Comparison of ENCODE assay signal across 30 mouse cellular contexts in genomic region chr5:17848267-17848666, GRCm38 (mm10). TPM values are rescaled to one million over a fixed set of nuclear protein-coding genes. Genes with fewer than 3 reads are reported as not detected.
DNase-seq lines count a peak whose midpoint lies in the region; ATAC-seq and TF ChIP-seq lines count a peak whose summit lies in the region.
"Had no signal": no experiment of that assay in that cellular context is flagged by ENCODE, and none has a peak within 500 bp of the region (broad histone marks: within the 10 kb centered on the region; RNA-seq: fewer than 3 reads in every experiment).

No protein-coding gene starts in this region.

- intact Hi-C loops in heart, adult 2 months (cut with DNase I): no loop called here
- intact Hi-C loops in heart, postnatal 36 days (cut with DNase I): loop anchor here (5.0 kb wide), 1 partner anchor 34 kb away; no protein-coding TSS in a partner anchor
- intact Hi-C loops in heart, postnatal 14 days (cut with DNase I): no loop called here

- H3K27me3 ChIP-seq in heart, adult 2 months (ENCODE audit: control insufficient read depth, insufficient read depth, low read length): no peaks in the 10 kb centered on the region
- no peaks in the 10 kb centered on the region for H3K27me3 ChIP-seq in heart, embryonic 16.5 days (ENCODE audit: control insufficient read depth, insufficient read depth, low read length)
- H3K27me3 ChIP-seq in lung, postnatal 0 days (replicated peaks; ENCODE audit: insufficient read depth, low read length): no peaks in the 10 kb centered on the region
- H3K27me3 ChIP-seq: forebrain, embryonic 13.5 days; hindbrain, embryonic 15.5 days; limb, embryonic 13.5 days; liver, embryonic 12.5 days; megakaryocyte, embryonic 14.5 days; midbrain, embryonic 12.5 days; neural tube, embryonic 12.5 days; Patski had no signal

- H3K79me2 ChIP-seq in heart, adult 2 months (replicated peaks; ENCODE audit: control insufficient read depth, insufficient read depth, low read length): peaks cover 3% of the 10 kb centered on the region; the same call in 1 of the 2 replicates

- TF ChIP-seq CTCF in heart, adult 2 months (IDR thresholded peaks at IDR 0.05): no peak
- no peak for TF ChIP-seq CTCF in lung, postnatal 0 days (IDR thresholded peaks at IDR 0.05)

- H3K4me1 ChIP-seq in heart, adult 2 months (ENCODE audit: control insufficient read depth, insufficient read depth, low read length): peaks cover 7% of the 10 kb centered on the region
- peaks cover 11% of the 10 kb centered on the region for H3K4me1 ChIP-seq in heart, embryonic 16.5 days (ENCODE audit: control insufficient read depth, insufficient read depth, low read length)
- no peaks in the 10 kb centered on the region for H3K4me1 ChIP-seq in lung, postnatal 0 days (ENCODE audit: insufficient read depth, low read depth, low read length)
- H3K4me1 ChIP-seq: forebrain, embryonic 13.5 days; hindbrain, embryonic 10.5 days; hindbrain, embryonic 15.5 days; limb, embryonic 13.5 days; liver, embryonic 12.5 days; megakaryocyte, embryonic 14.5 days; midbrain, embryonic 12.5 days; neural tube, embryonic 12.5 days had no signal

- H3K27ac ChIP-seq in heart, adult 2 months: peak overlapping the region; percentile 90
- 0 out of 2 replicates have a peak overlapping the region, but pooled peaks have one; percentile 29 for H3K27ac ChIP-seq in heart, embryonic 16.5 days (ENCODE audit: low read length)
- H3K27ac ChIP-seq in lung, postnatal 0 days (ENCODE audit: low read length): no peak overlapping the region
- H3K27ac ChIP-seq: forebrain, embryonic 13.5 days; hindbrain, embryonic 10.5 days; hindbrain, embryonic 15.5 days; limb, embryonic 13.5 days; liver, embryonic 12.5 days; midbrain, embryonic 12.5 days; neural tube, embryonic 12.5 days had no signal

- no peak for TF ChIP-seq POLR2A in heart, adult 2 months (IDR thresholded peaks at IDR 0.05; ENCODE audit: insufficient read depth, low read depth, low read length)

- H3K4me2 ChIP-seq in heart, embryonic 16.5 days (ENCODE audit: low read depth, low read length): peak overlapping the region; percentile 60
- H3K4me2 ChIP-seq in lung, postnatal 0 days (replicated peaks; ENCODE audit: low read depth, low read length): peak overlapping the region; percentile 37
- H3K4me2 ChIP-seq: forebrain, embryonic 13.5 days; hindbrain, embryonic 15.5 days; limb, embryonic 13.5 days; liver, embryonic 12.5 days; midbrain, embryonic 12.5 days; neural tube, embryonic 12.5 days had no signal

- H3K9ac ChIP-seq in heart, adult 2 months (ENCODE audit: low read depth, low read length): peak overlapping the region; percentile 88
- 0 out of 2 replicates have a peak overlapping the region, but pooled peaks have one; percentile 30 for H3K9ac ChIP-seq in heart, embryonic 16.5 days (ENCODE audit: low read length)
- H3K9ac ChIP-seq in lung, postnatal 0 days (replicated peaks; ENCODE audit: low read depth): 0 out of 2 replicates have a peak overlapping the region, but pooled peaks have one; percentile 5
- H3K9ac ChIP-seq: forebrain, embryonic 13.5 days; hindbrain, embryonic 15.5 days; limb, embryonic 13.5 days; liver, embryonic 12.5 days; midbrain, embryonic 12.5 days; neural tube, embryonic 12.5 days had no signal

- no peak for ATAC-seq in heart, embryonic 16.5 days (replicated peaks; ENCODE audit: extremely low read depth, insufficient read depth, low FRiP score)
- 0 out of 2 replicates have a peak, but pooled peaks have one; percentile 17 for ATAC-seq in lung, postnatal 0 days
- ATAC-seq: forebrain, embryonic 13.5 days; inflammation-experienced regulatory T-cells, adult 6 months; liver, embryonic 12.5 days; Patski had no signal

- H3K4me3 ChIP-seq in heart, adult 2 months: peak overlapping the region; percentile 59
- peak overlapping the region; percentile 43 for H3K4me3 ChIP-seq in heart, embryonic 16.5 days (ENCODE audit: low read length)
- peak overlapping the region; percentile 15; the same call in 1 of the 2 replicates for H3K4me3 ChIP-seq in lung, postnatal 0 days (ENCODE audit: low read depth, low read length)
- H3K4me3 ChIP-seq: erythroblast, embryonic 14.5 days; forebrain, embryonic 13.5 days; hindbrain, embryonic 10.5 days; hindbrain, embryonic 15.5 days; limb, embryonic 13.5 days; liver, embryonic 12.5 days; megakaryocyte, embryonic 14.5 days; midbrain, embryonic 12.5 days; myocyte; neural tube, embryonic 12.5 days had no signal

- no peak for TF ChIP-seq EP300 in heart, adult 2 months (IDR thresholded peaks at IDR 0.05; ENCODE audit: insufficient read depth, low read depth, low read length)
- TF ChIP-seq EP300 in lung, postnatal 0 days (IDR thresholded peaks at IDR 0.05): no peak

- H3K36me3 ChIP-seq in heart, adult 2 months (ENCODE audit: control insufficient read depth, insufficient read depth, low read length): peaks cover 32% of the 10 kb centered on the region
- no peaks in the 10 kb centered on the region for H3K36me3 ChIP-seq in heart, embryonic 16.5 days (ENCODE audit: control insufficient read depth, insufficient read depth)
- H3K36me3 ChIP-seq in lung, postnatal 0 days (ENCODE audit: insufficient read depth, low read length): no peaks in the 10 kb centered on the region
- H3K36me3 ChIP-seq: hindbrain, embryonic 10.5 days; hindbrain, embryonic 15.5 days; limb, embryonic 13.5 days; liver, embryonic 12.5 days; midbrain, embryonic 12.5 days; neural tube, embryonic 12.5 days had no signal

- H3K9me3 ChIP-seq in heart, embryonic 16.5 days (replicated peaks; ENCODE audit: control insufficient read depth, low read length): no peaks in the 10 kb centered on the region
- H3K9me3 ChIP-seq in lung, postnatal 0 days (ENCODE audit: low read length): no peaks in the 10 kb centered on the region
- H3K9me3 ChIP-seq: forebrain, embryonic 13.5 days; hindbrain, embryonic 10.5 days; hindbrain, embryonic 15.5 days; limb, embryonic 13.5 days; liver, embryonic 12.5 days; megakaryocyte, embryonic 14.5 days; midbrain, embryonic 12.5 days; neural tube, embryonic 12.5 days had no signal

- 49% methylated on average over 1 of the region's 1 CpGs for WGBS in heart, adult 2 months
- WGBS in heart, embryonic 16.5 days: 85% methylated on average over 1 of the region's 1 CpGs
- 95% methylated on average over 1 of the region's 1 CpGs for WGBS in lung, postnatal 0 days

- DNase-seq in heart, adult 2 months: no peak
- no peak for DNase-seq in heart, postnatal 36 days
- no peak for DNase-seq in heart, postnatal 14 days
- no peak for DNase-seq in lung, postnatal 0 days (ENCODE audit: low spot score)
- no peak for DNase-seq in lung, postnatal 10 days
- no peak for DNase-seq in cerebellum, postnatal 10 days
- DNase-seq: adrenal gland, postnatal 10 days; cerebellum, adult 11-12 months; cerebellum, adult 9-11 months; gastrocnemius, postnatal 14 days; heart, adult 18-20 months; kidney, adult 18-20 months; kidney, postnatal 4 days; lung, adult 18-20 months; right cerebral cortex, adult 18-20 months; spleen, adult 18-20 months; thymus, postnatal 25 days had no signal

RNA-seq across cellular contexts. Expression of gene Cd36, which starts 40.3 kb away (rescaled TPM):
- 1,000 to 10,000 TPM; 1,665 to 1,999 TPM for total RNA-seq in heart, adult 2 months (2021)
- polyA plus RNA-seq in heart, adult 2 months (2012; rRNA removed): 341 and 831 TPM in 2 replicates
- total RNA-seq in heart, postnatal 36 days (2021): 1,000 to 10,000 TPM; 1,925 to 2,084 TPM
- 202 and 223 TPM in 2 replicates for polyA plus RNA-seq in heart, embryonic 16.5 days (2015; fragmentation: Nextera tagmentation; extraction: Ambion mirVana)
- 1,000 to 10,000 TPM; 1,593 to 1,754 TPM for total RNA-seq in heart, postnatal 14 days (2021)
- polyA plus RNA-seq in lung, postnatal 0 days (2015; fragmentation: Nextera tagmentation; extraction: Ambion mirVana): 448 and 458 TPM in 2 replicates

Comparison
In these comparisons a context has a peak if more than half of its experiments do, and no peak if none do; other contexts are left out.
1. H3K9ac ChIP-seq: peak in every context shown above with its lines; median percentile 88 in heart, adult 2 months; 30 in heart, embryonic 16.5 days; 5 in lung, postnatal 0 days.